Mouse (Mus musculus) megakaryocyte-erythroid progenitor cell, adult 5 weeks (primary cell): ENCODE results near the gene Igf2. TPM values are rescaled to one million over a fixed set of nuclear protein-coding genes. Genes with fewer than 3 reads are reported as not detected.

Experiments
- polyA plus RNA-seq: library from polyadenylated mRNA; stranded (reverse); fragments of >175 nt; gene quantifications from 2 replicates; pipeline ENCODE4 v1.2.3, GENCODE M21; 2012

The Igf2 gene
- polyA plus RNA-seq = 0.04 and 0.17 TPM in 2 replicates

DNA sequence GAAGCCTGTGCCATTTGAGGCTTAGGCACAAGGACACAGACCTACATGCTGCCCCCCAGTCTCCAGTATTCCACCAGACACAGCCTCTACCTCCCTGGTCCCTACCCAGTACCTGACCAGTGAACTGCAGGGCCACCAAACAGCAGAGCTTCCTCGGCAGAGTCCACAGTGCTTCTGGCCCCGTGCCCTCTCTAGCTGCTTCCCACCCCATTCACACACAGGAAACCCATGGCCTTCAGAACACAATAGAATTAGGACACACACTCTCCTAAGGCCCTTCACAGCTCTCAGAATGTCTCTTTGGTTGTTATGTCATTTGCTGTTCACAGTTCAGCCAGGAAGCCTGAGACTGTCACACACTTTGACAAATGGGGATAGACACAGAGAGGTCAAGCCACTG, at the start of gene Igf2:
Igf2 (minus strand) TSS at position 158 of the 400 bp plus-strand sequence.

DNA sequence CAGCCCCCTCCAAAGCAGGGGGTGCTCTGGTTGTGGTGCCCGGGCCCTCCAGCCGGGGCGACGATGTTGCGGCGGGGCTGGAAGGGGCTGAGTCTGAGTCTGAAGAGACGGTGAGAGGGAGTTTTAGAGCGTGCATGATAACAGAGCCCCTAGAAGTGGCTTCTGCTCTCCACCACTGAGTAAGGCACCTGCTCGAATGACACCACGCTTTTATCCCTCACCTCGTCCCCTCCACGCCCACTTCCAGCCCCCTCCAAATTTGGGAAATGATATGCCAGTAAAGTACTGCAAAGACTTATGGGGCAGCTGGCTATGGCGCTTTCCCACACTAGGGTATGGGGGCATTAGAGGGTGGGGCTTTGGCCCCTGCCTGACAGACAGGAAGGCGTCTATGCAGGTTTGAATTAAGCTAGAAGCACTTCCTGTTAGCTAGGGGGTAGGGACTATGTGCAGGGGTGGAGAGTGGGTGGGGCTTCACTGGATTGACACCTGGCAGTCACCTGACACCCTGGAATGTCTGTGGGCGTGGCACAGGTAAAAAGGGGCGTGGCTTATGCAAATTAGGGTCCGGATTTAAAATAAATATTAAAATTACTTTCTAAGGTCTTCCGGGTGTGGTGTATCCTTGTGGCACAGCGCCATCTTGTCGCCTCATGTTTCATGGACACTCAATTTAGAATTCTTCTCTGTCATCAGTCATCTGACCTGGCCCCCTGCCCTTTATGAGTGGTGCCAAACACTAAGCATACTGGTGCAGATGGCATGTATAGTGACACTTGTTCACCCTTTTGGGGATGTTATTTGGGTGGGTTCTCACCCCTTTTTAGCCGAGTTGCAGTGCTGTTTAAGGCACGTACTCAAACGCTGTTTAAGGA, 3.4 kb upstream of the Igf2 start, which contains the start of gene Gm49394:
Gm49394 (minus strand) TSS at position 192 of the 875 bp plus-strand sequence.

Other genes with a start within 250 kb of the Igf2 start
- not detected in 2 replicates for gene Syt8, start 232.0 kb downstream of the Igf2 start, polyA plus RNA-seq
- gene Tnni2, start 225.0 kb downstream of the Igf2 start, polyA plus RNA-seq = 3.8 and 4.9 TPM in 2 replicates
- gene Lsp1, start 206.0 kb downstream of the Igf2 start, polyA plus RNA-seq = 82.2 and 95.3 TPM in 2 replicates
- 0.41 and 1.3 TPM in 2 replicates for gene Tnnt3, start 168.0 kb downstream of the Igf2 start, polyA plus RNA-seq
- gene Mrpl23, start 134.1 kb downstream of the Igf2 start, polyA plus RNA-seq = 11.7 and 15.7 TPM in 2 replicates
- not detected in 2 replicates for gene Gm49394, start 3.1 kb upstream of the Igf2 start, polyA plus RNA-seq
- gene Ins2, start 76.6 kb upstream of the Igf2 start, polyA plus RNA-seq = not detected in 2 replicates